ENCODE assay signal across 10 mouse cellular contexts in the genomic region with DNA sequence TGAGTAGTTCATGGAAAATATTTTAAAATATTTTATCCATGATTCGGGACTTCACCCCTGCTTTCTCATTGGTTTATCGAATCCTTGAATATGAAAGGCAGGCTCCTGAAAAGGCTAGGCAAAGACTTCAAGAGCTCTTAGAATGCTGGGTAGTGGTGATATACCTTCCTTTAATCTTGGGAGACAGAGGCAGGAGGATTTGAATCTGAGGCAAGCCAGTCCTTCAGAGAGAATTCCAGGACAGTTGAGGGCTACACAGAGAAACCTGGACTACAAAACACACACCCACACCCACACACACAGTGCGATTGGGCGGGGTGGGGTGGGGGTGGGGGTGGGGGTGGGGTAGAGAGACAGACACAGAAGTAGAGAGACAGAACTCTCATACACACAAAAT. TPM values are rescaled to one million over a fixed set of nuclear protein-coding genes. Genes with fewer than 3 reads are reported as not detected.
DNase-seq lines count a peak whose midpoint lies in the region; ATAC-seq and TF ChIP-seq lines count a peak whose summit lies in the region.
"Had no signal": no experiment of that assay in that cellular context is flagged by ENCODE, and none has a peak within 500 bp of the region (broad histone marks: within the 10 kb centered on the region; RNA-seq: fewer than 3 reads in every experiment).

No protein-coding gene starts in this region.

- no peak for TF ChIP-seq CTCF in heart, postnatal 0 days (IDR thresholded peaks at IDR 0.05; ENCODE audit: low read depth)

- peaks cover 11% of the 10 kb centered on the region; the same call in 1 of the 2 replicates for H3K4me1 ChIP-seq in heart, postnatal 0 days (ENCODE audit: control insufficient read depth, insufficient read depth)
- peaks cover 0 to 2% of the 10 kb centered on the region in 2 experiments; a peak in 2 of 4 replicates for H3K4me1 ChIP-seq in ES-E14 (ENCODE audit: control insufficient read depth in 2 of 2, insufficient read depth in 2 of 2, low read length in 2 of 2, poor library complexity in 1 of 2)
- H3K4me1 ChIP-seq in forebrain, embryonic 12.5 days, result peaks cover 17% of the 10 kb centered on the region
- H3K4me1 ChIP-seq in liver, embryonic 15.5 days (replicated peaks), result peaks cover 36% of the 10 kb centered on the region

- WGBS in heart, postnatal 0 days, result 20% methylated on average over 4 of the region's 4 CpGs
- WGBS in forebrain, embryonic 12.5 days, result 7% methylated on average over 4 of the region's 4 CpGs
- WGBS in liver, embryonic 15.5 days (ENCODE audit: insufficient replicate concordance), result 6% methylated on average over 4 of the region's 4 CpGs

- H3K4me2 ChIP-seq in heart, postnatal 0 days (ENCODE audit: low read depth, low read length), result peak overlapping the region; percentile 60; the same call in 1 of the 2 replicates
- H3K4me2 ChIP-seq in forebrain, embryonic 12.5 days, result peak overlapping the region; percentile 63
- H3K4me2 ChIP-seq in liver, embryonic 15.5 days, result peak overlapping the region; percentile 66

- in situ Hi-C loops in ES-E14 (cut with MboI; ENCODE audit: low sequenced_read_pairs in 2 of 2, unreplicated experiment in 2 of 2), result loop anchor here in 1 of 2 experiments (10.0 kb wide), 2 partner anchors 193 to 1713 kb away; partner anchors contain the start of genes Hist1h1d, Hist1h2ah, Hist1h2bk and Hist1h4f

- H3K4me3 ChIP-seq in heart, postnatal 0 days (ENCODE audit: low read depth, low read length), result no peak overlapping the region
- peak overlapping the region in 1 of 2 experiments; percentile 27; a peak in 1 of 4 replicates for H3K4me3 ChIP-seq in ES-E14 (ENCODE audit: insufficient read depth in 1 of 2, low read depth in 1 of 2, low read length in 2 of 2, poor library complexity in 1 of 2, severe bottlenecking in 1 of 2)
- H3K4me3 ChIP-seq in forebrain, embryonic 12.5 days (replicated peaks), result 0 out of 2 replicates have a peak overlapping the region, but pooled peaks have one; percentile 4
- peak overlapping the region; percentile 62 for H3K4me3 ChIP-seq in liver, embryonic 15.5 days (replicated peaks)

- no peak for TF ChIP-seq EP300 in heart, postnatal 0 days (IDR thresholded peaks at IDR 0.05; ENCODE audit: low read depth)

- no peak for DNase-seq in heart, postnatal 0 days (ENCODE audit: low spot score)
- no peak for DNase-seq in heart, postnatal 4 days
- DNase-seq in ES-E14 (ENCODE audit: low read depth, low spot score), result no peak
- no peak for DNase-seq in layer of hippocampus, adult 9-10 months (ENCODE audit: low spot score)
- no peak for DNase-seq in cerebellum, adult 11 months

- peak overlapping the region; percentile 12; the same call in 1 of the 2 replicates for H3K27ac ChIP-seq in heart, postnatal 0 days (ENCODE audit: low read depth)
- H3K27ac ChIP-seq in ES-E14 (ENCODE audit: insufficient read depth, low read depth, low read length, poor library complexity, severe bottlenecking), result peak overlapping the region; percentile 96; the same call in 1 of the 2 replicates
- peak overlapping the region; percentile 99 for H3K27ac ChIP-seq in forebrain, embryonic 12.5 days
- peak overlapping the region; percentile 99 for H3K27ac ChIP-seq in liver, embryonic 15.5 days (replicated peaks)

- H3K27me3 ChIP-seq in heart, postnatal 0 days (ENCODE audit: control insufficient read depth, insufficient read depth, low read length), result no peaks in the 10 kb centered on the region
- no peaks in the 10 kb centered on the region for H3K27me3 ChIP-seq in forebrain, embryonic 12.5 days
- no peaks in the 10 kb centered on the region for H3K27me3 ChIP-seq in liver, embryonic 15.5 days

- ATAC-seq in heart, postnatal 0 days (ENCODE audit: insufficient read depth, low read depth), result no peak
- no peak for ATAC-seq in forebrain, embryonic 12.5 days (ENCODE audit: low FRiP score)
- no peak for ATAC-seq in liver, embryonic 15.5 days (ENCODE audit: insufficient read depth)
- ATAC-seq in granulocyte monocyte progenitor cell, adult 5-6 weeks (replicated peaks; ENCODE audit: poor library complexity, severe bottlenecking), result no peak

- H3K9me3 ChIP-seq in heart, postnatal 0 days (replicated peaks; ENCODE audit: control insufficient read depth, low read length), result no peaks in the 10 kb centered on the region
- H3K9me3 ChIP-seq in ES-E14 (ENCODE audit: control insufficient read depth, insufficient read depth, low read depth, low read length), result no peaks in the 10 kb centered on the region
- no peaks in the 10 kb centered on the region for H3K9me3 ChIP-seq in forebrain, embryonic 12.5 days
- H3K9me3 ChIP-seq in liver, embryonic 15.5 days (replicated peaks), result no peaks in the 10 kb centered on the region

- H3K36me3 ChIP-seq in heart, postnatal 0 days (replicated peaks; ENCODE audit: control insufficient read depth, insufficient read depth, low read length), result no peaks in the 10 kb centered on the region
- no peaks in the 10 kb centered on the region for H3K36me3 ChIP-seq in ES-E14 (ENCODE audit: control insufficient read depth, insufficient read depth, low read length, poor library complexity, severe bottlenecking)
- H3K36me3 ChIP-seq in forebrain, embryonic 12.5 days (replicated peaks), result no peaks in the 10 kb centered on the region
- H3K36me3 ChIP-seq in liver, embryonic 15.5 days (replicated peaks), result no peaks in the 10 kb centered on the region

- H3K9ac ChIP-seq in heart, postnatal 0 days (replicated peaks; ENCODE audit: low read depth, low read length), result no peak overlapping the region
- peak overlapping the region; percentile 57; the same call in 1 of the 2 replicates for H3K9ac ChIP-seq in ES-E14 (ENCODE audit: insufficient read depth, low read depth, low read length, poor library complexity, severe bottlenecking)
- peak overlapping the region; percentile 48 for H3K9ac ChIP-seq in forebrain, embryonic 12.5 days
- peak overlapping the region; percentile 81 for H3K9ac ChIP-seq in liver, embryonic 15.5 days

TF ChIP-seq in ES-E14, 5 proteins besides CTCF, POLR2A, EP300 and RAD21:
- TF ChIP-seq CHD2 (IDR thresholded peaks at IDR 0.05; ENCODE audit: low read depth, low read length) (no peak), ZC3H11A (IDR thresholded peaks at IDR 0.05; ENCODE audit: borderline replicate concordance, low read depth, low read length) (no peak), ZNF384 (IDR thresholded peaks at IDR 0.05; ENCODE audit: low read depth, low read length) (no peak), HCFC1 (IDR thresholded peaks at IDR 0.05; ENCODE audit: borderline replicate concordance, insufficient read depth, low read length) (no peak), MAFK (IDR thresholded peaks at IDR 0.05; ENCODE audit: insufficient read depth, low read depth, low read length) (no peak)
TF ChIP-seq in ES-E14: peak in this region for 0.

RNA-seq across cellular contexts. Expression of gene Hist1h2bb, which starts 1.4 kb away (rescaled TPM):
- total RNA-seq in heart, postnatal 0 days (2014; rRNA removed; ENCODE audit: low replicate concordance), result 1,542 and 1,547 TPM in 2 replicates
- polyA plus RNA-seq in heart, postnatal 0 days (2015; fragmentation: Nextera tagmentation; extraction: Ambion mirVana), result 0.59 and 0.78 TPM in 2 replicates
- 100 to 1,000 TPM; 281 to 294 TPM for total RNA-seq in heart, postnatal 4 days (2021)
- 1,224 and 1,736 TPM in 2 replicates for total RNA-seq in ES-E14 (2012; rRNA removed)
- 2.2 and 3.5 TPM in 2 replicates for polyA plus RNA-seq in forebrain, embryonic 12.5 days (2016; fragmentation: Nextera tagmentation; extraction: Ambion mirVana)
- polyA plus RNA-seq in liver, embryonic 15.5 days (2015; fragmentation: Nextera tagmentation; extraction: Ambion mirVana), result 5.6 and 5.7 TPM in 2 replicates
- total RNA-seq in granulocyte monocyte progenitor cell, adult 5-6 weeks (2014; fragmentation: Nextera tagmentation), result 155 and 176 TPM in 2 replicates
- total RNA-seq in granulocyte monocyte progenitor cell, adult 5-6 weeks (2017), result 3,446 and 3,529 TPM in 2 replicates

RNA-seq across cellular contexts. Expression of gene Hist1h3c, which starts 2.5 kb away (rescaled TPM):
- 1,907 and 3,007 TPM in 2 replicates for total RNA-seq in heart, postnatal 0 days (2014; rRNA removed; ENCODE audit: low replicate concordance)
- polyA plus RNA-seq in heart, postnatal 0 days (2015; fragmentation: Nextera tagmentation; extraction: Ambion mirVana), result 1.2 and 1.3 TPM in 2 replicates
- total RNA-seq in heart, postnatal 4 days (2021), result 100 to 1,000 TPM; 252 to 264 TPM
- 970 and 1,161 TPM in 2 replicates for total RNA-seq in ES-E14 (2012; rRNA removed)
- 11.1 and 13.8 TPM in 2 replicates for polyA plus RNA-seq in forebrain, embryonic 12.5 days (2016; fragmentation: Nextera tagmentation; extraction: Ambion mirVana)
- polyA plus RNA-seq in liver, embryonic 15.5 days (2015; fragmentation: Nextera tagmentation; extraction: Ambion mirVana), result 6.4 and 7.3 TPM in 2 replicates
- total RNA-seq in granulocyte monocyte progenitor cell, adult 5-6 weeks (2014; fragmentation: Nextera tagmentation), result 24.5 and 38.0 TPM in 2 replicates
- total RNA-seq in granulocyte monocyte progenitor cell, adult 5-6 weeks (2017), result 507 and 886 TPM in 2 replicates
- total RNA-seq: gastrocnemius, adult 18-20 months; monocyte, adult 5-6 weeks had no signal

RNA-seq across cellular contexts. Expression of gene Hist1h2ab, which starts 3.0 kb away (rescaled TPM):
- 667 and 733 TPM in 2 replicates for total RNA-seq in heart, postnatal 0 days (2014; rRNA removed; ENCODE audit: low replicate concordance)
- polyA plus RNA-seq in heart, postnatal 0 days (2015; fragmentation: Nextera tagmentation; extraction: Ambion mirVana), result 5.6 and 7.6 TPM in 2 replicates
- total RNA-seq in heart, postnatal 4 days (2021), result 100 to 1,000 TPM; 424 to 425 TPM
- 2,399 and 2,956 TPM in 2 replicates for total RNA-seq in ES-E14 (2012; rRNA removed)
- polyA plus RNA-seq in forebrain, embryonic 12.5 days (2016; fragmentation: Nextera tagmentation; extraction: Ambion mirVana), result 59.9 and 73.2 TPM in 2 replicates
- polyA plus RNA-seq in liver, embryonic 15.5 days (2015; fragmentation: Nextera tagmentation; extraction: Ambion mirVana), result 60.0 and 64.5 TPM in 2 replicates
- 9.2 and 31.4 TPM in 2 replicates for total RNA-seq in granulocyte monocyte progenitor cell, adult 5-6 weeks (2014; fragmentation: Nextera tagmentation)
- total RNA-seq in granulocyte monocyte progenitor cell, adult 5-6 weeks (2017), result 1,996 and 2,074 TPM in 2 replicates
- total RNA-seq: monocyte, adult 5-6 weeks had no signal

RNA-seq across cellular contexts. Expression of gene Hist1h3b, which starts 4.2 kb away (rescaled TPM):
- 800 and 1,239 TPM in 2 replicates for total RNA-seq in heart, postnatal 0 days (2014; rRNA removed; ENCODE audit: low replicate concordance)
- polyA plus RNA-seq in heart, postnatal 0 days (2015; fragmentation: Nextera tagmentation; extraction: Ambion mirVana), result 3.2 and 3.3 TPM in 2 replicates
- 100 to 1,000 TPM; 568 to 625 TPM for total RNA-seq in heart, postnatal 4 days (2021)
- total RNA-seq in ES-E14 (2012; rRNA removed), result 667 and 954 TPM in 2 replicates
- 14.0 and 15.8 TPM in 2 replicates for polyA plus RNA-seq in forebrain, embryonic 12.5 days (2016; fragmentation: Nextera tagmentation; extraction: Ambion mirVana)
- polyA plus RNA-seq in liver, embryonic 15.5 days (2015; fragmentation: Nextera tagmentation; extraction: Ambion mirVana), result 13.6 and 15.4 TPM in 2 replicates
- 92.5 and 158 TPM in 2 replicates for total RNA-seq in granulocyte monocyte progenitor cell, adult 5-6 weeks (2014; fragmentation: Nextera tagmentation)
- total RNA-seq in granulocyte monocyte progenitor cell, adult 5-6 weeks (2017), result 628 and 657 TPM in 2 replicates
- total RNA-seq: monocyte, adult 5-6 weeks had no signal

RNA-seq across cellular contexts. Expression of gene Hist1h4b, which starts 8.9 kb away (rescaled TPM):
- 252 and 267 TPM in 2 replicates for total RNA-seq in heart, postnatal 0 days (2014; rRNA removed; ENCODE audit: low replicate concordance)
- polyA plus RNA-seq in heart, postnatal 0 days (2015; fragmentation: Nextera tagmentation; extraction: Ambion mirVana), result 0.46 and 0.60 TPM in 2 replicates
- 100 to 1,000 TPM; 312 to 320 TPM for total RNA-seq in heart, postnatal 4 days (2021)
- 1,054 and 1,339 TPM in 2 replicates for total RNA-seq in ES-E14 (2012; rRNA removed)
- polyA plus RNA-seq in forebrain, embryonic 12.5 days (2016; fragmentation: Nextera tagmentation; extraction: Ambion mirVana), result 5.3 and 8.2 TPM in 2 replicates
- polyA plus RNA-seq in liver, embryonic 15.5 days (2015; fragmentation: Nextera tagmentation; extraction: Ambion mirVana), result 2.7 and 4.1 TPM in 2 replicates
- total RNA-seq in granulocyte monocyte progenitor cell, adult 5-6 weeks (2014; fragmentation: Nextera tagmentation), result 70.4 and 87.8 TPM in 2 replicates
- 487 and 745 TPM in 2 replicates for total RNA-seq in granulocyte monocyte progenitor cell, adult 5-6 weeks (2017)

Comparison
In these comparisons a context has a peak if more than half of its experiments do, and no peak if none do; other contexts are left out.
1. H3K27ac ChIP-seq: peak in every context shown above with its lines; median percentile 99 in forebrain, embryonic 12.5 days; 99 in liver, embryonic 15.5 days; 96 in ES-E14; 12 in heart, postnatal 0 days.